Mouse (Mus musculus) ovary, postnatal 14 days (tissue): ENCODE results near the gene Capn5.
"Not testable (repeated sequence)": the region's sequence is repeated elsewhere in the genome, so short reads cannot be mapped to it uniquely, and the experiment has no call there.

ENCODE experiments used
- DNase-seq: peaks from one replicate; pipeline ENCODE4 v3.0.0; 2022; ENCODE audit warnings: low spot score

Capn5 gene

DNA sequence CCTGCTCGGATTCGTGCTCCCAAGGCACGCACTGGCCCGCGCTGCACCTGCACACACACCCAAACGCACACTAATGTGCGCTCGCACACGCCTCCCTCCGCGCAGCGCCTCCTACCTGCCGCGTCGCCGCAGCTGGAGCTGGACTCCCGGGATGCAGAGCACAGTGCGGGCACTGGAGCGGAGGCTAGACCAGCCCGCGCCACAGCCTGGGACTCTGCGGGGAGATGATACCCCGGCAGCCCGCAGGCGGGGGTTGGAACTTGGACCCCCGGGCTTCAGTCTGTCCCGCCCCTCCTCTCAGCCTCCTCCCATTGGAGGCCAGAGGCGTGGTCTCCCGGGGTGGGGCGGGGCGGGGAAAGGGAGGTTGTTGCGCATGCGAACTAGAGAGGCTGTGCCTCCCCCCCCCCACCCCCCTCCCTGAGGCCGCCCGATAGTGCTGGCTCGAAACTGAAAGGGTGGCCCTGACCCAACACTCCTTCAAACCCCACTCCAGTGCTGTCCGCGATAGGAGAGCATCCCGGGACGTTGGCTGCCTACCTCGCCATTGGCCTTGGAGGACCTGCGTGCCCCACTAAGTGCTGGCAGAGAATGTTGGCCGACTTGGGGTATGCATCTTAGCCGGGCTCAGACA, at the start of gene Capn5:
Capn5 (minus strand) TSS at position 346 of the 631 bp plus-strand sequence.
- no peak for DNase-seq

DNA sequence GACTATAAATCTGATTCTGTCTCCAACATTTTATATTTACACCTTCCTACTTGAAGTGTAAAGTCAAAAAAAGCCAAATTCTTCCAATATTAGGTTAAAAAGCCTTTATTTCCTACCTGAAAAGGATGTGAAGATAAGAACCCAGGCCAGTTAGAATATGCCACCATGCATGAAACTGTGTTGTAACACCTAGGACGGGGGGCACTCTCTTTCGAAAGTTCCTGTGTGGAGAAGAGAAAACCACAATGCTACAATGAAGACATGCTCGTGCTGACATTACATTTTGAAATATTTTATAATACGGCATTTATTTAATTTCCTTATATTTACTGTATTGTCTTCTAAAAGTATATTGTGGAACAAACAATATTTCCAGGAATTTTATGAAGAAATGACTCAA, 45.7 kb upstream of the Capn5 start:
- no peak for DNase-seq

DNA sequence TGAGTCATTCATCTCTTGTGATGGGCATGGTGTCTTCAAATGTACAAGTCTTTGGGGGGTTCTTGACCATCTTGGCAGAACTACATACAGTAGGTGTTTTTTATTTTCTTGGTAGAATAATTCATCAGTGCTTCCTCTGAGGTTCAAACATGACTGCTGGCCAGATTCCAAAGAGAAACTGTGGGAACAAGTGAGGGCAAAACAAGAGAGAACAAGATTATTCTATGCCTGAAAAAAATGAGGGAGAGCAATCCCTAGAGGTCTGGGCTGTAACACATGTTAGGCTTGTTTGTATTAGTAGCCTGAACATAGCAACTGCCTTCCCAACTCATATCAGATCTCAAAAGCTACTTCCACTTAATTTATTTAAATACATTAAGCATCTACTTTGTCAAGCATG, 38.6 kb upstream of the Capn5 start:
- DNase-seq: no peak

DNA sequence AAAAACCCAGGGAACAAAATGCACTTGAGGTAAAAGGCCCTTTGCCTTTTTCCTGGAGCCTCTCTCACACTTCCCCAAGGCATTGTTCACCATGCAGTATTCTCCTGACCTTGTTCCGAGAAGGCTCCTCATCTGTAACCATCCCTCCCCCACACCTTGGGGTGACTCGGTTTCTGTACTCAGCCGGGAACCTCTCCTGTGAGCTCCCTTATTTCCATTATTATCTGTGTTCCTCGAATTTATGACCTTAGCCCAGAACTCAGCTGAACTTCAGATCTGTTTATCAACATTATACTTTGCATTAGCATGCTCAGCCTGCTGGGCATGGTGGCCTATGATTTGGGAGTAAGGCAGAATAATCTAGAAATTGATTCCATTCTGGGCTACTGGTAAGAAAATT, 24.9 kb upstream of the Capn5 start:
- no peak for DNase-seq

DNA sequence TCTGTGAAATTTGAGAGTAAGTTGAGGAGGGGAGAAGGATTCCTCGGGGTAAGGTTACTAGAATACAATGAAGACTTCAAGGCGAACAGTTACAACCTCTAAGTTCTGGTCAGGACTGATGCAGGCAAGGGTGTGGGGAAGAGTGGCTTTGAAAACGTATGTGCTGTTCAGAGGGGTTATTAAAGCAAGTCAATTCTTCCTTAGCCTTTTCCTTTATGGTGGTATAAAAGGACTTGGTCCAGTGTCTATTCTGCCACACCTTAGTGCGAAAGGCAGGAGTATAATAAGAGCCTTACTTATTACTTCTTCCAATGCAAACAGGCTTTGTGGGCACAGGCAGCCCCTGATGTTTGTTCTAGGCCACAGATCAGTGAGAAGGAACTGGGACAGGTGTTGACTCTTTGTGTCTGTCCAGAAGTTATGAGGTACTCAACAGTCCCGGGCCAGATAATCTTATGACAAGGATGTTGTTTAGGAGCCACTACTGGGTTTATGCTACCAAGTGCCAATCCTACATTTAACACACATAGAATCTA, 23.5 kb upstream of the Capn5 start:
- DNase-seq: no peak

DNA sequence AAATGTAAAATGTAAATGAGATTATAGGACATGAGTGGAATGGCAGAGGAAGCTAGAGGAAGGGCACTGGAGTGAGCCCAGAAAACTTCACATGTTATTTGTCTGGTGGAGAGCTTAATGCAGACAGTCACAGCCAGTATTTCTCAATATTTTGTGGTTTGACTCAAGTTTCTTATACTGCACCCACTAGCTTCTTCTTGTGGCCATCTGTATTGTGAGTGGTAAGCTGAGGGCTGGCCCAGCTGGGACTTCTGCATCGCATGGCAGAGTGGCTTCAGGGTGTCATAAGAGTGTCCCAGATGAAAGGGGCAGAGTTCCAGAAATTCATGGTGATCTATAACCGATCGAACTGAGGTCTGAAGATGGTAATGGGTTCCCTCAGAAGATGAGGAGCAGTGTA, 22.3 kb upstream of the Capn5 start:
- DNase-seq: no peak

DNA sequence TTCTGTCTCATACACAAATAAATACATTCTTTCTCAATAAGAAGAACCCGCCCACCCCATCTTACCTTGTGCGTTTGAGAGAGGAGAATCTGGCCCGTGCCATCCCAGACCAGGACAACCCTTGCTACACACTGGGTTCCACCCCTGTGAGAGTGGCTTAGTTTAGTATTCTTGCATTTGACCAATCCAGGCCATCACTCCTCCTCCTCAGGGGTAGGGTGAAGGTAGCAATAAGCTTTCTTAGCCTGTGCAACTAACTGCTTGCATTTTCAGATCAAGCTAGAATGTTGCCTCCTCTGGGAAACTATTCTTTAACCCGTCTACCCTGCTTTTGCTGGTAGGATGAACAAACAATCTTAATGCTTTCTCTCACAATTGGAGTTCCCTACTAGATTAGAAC, 21.3 kb upstream of the Capn5 start, which contains the start of gene B3gnt6:
B3gnt6 (minus strand) TSS at position 101 of the 400 bp plus-strand sequence.
- no peak for DNase-seq

DNA sequence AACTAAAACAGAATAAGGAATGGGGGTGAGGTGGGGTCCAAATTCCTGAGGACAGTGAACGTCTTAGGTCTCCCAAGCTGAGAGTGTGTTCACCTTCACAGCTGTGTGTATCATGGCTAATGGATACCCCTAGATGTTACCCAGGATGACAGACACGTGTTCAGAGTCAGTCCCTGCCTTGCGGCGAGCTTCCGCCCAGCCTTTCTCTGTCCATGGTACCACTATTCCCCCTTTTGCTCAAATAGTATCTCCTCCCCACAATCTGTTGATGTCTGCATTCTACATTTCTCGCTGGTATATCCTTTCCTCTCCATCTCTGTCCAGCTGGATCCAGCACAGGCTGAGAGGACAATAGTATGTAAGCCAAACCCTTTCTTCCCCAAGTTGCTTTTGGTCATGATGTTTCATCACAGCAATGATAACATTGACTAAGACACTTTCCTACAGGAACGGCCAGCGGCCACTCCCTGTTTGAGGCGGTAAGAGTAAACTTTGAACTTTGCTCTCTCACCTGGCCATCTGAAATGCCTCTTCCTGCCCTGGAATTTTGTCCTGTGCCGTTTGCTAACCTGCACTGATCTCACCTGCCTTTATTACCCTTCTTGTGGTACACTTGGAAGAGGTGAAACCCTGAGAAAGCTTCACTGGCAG, 17.2 kb upstream of the Capn5 start:
- DNase-seq: no peak

DNA sequence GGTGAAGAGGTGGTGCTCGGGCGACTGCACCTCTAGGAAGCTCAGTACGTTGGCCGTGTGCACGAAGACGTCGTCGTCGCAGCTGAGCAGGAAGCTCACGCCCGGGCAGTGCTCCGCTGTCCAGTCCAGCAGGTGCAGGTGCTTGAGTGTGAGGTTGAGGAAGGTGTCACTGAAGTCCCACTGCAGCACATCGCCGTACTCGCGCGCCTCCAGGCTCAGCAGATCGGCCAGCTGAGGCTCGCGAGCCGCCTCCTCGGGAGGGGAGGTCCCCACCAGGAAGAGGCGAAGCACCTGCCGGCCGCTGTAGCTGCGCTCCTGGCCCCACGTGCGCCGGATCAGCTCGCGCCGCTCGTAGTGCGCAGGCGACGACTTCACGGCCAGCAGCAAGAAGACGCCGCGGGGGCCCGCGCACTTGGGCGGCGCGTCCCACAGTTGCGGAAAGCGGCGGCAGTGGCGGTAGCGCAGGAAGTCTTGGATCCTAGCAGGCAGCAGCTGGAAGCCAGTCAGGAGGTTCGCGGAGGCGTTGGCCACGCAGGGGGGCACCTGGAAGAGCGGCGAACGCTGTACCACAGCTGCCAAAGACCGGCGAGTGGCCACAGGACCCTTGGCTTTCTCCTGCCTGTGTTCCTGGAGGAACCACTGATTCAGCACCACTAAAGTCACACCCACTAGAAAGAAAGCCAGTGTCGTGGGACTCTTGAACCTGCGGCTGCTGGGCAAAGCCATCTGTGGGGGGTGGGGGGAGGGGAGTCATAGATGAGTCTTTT, 16.1 kb upstream of the Capn5 start:
- DNase-seq: no peak

DNA sequence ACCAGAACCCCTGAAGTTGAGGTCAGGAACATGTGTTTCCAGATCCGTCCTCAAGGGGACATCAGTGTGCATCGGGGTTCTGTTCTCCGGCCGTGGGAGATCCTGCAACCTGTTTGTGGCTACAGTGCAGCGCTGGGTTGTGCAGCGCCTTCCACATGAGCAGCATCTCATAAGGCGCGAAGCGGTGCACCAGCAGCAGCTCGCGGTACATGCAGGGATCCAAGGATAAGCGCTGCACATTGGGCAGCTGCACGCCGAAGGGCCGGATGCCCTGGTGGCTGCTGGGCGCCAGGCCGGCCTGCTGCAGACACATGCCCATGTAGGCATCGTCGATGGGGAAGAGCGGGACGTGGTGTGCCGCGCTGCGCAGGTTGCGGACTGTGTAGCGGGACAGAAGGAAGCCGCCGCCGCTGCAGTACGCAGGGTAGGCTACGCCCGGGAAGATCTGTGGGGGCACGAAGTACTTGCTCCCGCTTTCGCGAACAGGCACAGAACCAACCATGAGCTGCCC, 15.5 kb upstream of the Capn5 start:
- DNase-seq: no peak

DNA sequence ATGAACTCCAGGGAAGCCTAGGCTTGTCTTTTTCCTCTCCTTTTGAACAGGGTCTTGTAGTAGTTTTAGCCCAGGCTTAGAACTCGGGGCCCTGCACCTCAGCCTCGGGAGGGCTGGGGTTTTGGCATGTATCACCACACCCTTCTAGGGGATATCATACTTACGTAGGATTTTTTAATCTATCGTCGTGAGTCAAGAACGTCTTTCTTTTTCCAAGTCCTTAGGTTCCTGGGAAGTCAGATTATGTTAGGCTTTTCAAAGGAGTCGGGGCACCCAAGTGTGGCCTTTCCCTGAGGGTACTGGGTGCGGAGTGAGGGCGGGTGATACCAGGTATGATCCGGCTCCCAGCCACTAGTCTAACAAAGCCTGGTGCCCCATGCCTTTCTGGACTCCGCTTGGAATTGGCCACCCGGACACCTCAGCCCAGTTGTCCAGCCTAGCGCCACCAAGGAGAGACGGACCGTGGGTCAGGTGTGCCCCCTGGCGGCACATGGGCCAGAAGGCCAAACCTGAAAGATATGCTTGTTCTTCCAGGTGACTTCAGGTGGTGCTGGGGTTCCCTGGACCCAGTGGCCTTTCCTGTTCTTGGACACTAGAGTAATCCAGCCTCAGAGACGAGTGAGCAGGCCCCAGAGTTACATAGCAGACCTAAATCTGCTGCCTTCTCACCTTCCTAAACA, 13.6 kb upstream of the Capn5 start:
- no peak for DNase-seq

DNA sequence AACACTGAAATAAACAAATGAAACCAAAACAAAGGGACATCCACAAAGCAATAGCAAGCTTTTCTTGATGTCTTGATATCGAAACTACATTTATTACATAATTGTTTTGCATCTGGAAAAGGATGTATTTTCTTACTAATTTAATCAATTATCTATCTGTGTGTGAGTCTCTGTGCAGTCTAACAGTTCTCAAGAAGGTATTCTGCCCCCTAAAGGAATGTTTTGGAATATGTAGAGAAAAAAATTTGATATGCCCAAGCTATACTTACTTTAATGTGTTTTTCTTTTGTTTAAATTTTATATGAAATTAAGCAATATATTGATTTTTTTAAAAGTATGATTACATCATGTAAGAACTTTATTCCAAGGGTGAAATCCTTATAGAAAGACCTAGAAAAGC, 12.5 kb upstream of the Capn5 start:
- no peak for DNase-seq

DNA sequence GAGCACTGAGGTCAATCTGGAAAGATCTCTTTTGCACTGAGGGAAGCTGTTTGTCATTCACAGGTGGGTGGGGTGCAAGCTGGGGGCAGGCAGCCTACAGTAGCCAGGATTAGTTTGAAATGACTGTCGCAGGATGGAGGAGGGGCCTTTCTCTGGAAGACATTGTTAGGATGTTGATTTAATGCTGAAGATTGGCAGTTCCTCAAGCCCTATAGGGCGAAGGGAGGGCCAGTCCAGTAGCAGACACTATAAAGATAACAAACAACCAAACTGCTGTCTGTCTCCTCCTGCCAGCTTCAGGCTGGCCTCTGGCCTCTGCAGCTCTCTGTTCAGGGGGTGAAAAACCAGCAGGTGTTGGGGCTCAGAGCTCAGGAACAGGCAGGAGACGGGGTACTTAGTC, 11.7 kb upstream of the Capn5 start:
- DNase-seq: no peak

DNA sequence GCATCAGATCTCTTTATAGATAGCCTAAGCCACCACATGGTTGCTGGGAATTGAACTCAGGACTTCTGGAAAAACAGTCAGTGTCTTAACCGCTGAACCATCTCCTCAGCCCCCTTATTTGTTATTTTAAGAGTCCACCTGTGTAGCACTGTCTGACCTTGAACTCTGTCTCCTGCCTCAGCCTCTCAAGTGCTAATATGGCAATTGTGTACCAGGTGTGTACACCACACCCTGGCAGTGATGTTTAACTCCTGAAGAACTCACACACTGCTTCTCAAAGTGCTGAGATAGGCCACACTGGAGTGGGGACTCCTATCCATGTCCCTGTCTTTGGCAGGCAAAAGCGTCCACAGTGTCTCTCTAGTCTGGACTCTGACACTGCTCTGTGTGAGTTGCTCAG, 10.6 kb upstream of the Capn5 start:
- no peak for DNase-seq

DNA sequence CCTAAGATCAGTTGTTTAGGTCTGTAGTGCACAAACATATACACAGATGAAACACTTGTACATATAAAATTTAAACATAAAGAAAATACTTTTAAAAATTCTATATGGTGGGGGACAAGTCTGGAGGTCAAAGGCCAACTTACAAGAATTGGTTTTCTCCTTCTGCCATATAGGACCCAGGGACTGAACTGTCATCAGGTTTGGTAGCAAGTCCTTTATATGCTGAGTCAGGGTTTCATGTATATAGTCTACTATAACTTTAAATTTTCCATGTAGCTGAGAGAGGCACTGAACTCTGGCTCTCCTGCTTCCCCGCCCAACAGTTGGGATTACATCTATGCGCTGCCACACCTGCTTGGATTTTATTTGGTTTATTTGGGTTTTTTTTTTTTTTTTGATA, 10.2 kb upstream of the Capn5 start:
- no peak for DNase-seq

DNA sequence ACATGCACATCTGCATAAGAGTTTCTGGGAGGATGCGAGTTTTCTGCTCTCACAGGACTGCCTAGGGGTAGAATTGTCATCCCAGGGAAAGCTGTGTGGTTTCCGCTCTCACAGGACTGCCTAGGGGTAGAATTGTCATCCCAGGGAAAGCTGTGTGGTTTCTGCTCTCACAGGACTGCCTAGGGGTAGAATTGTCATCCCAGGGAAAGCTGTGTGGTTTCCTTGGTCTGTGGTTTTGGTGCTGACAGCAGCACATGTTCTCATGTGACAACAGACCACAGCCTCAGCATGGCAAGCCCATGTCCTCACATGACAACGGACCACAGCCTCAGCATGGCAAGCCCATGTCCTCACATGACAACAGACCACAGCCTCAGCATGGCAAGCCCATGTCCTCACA, 9.3 kb upstream of the Capn5 start:
- DNase-seq: not testable (repeated sequence)

DNA sequence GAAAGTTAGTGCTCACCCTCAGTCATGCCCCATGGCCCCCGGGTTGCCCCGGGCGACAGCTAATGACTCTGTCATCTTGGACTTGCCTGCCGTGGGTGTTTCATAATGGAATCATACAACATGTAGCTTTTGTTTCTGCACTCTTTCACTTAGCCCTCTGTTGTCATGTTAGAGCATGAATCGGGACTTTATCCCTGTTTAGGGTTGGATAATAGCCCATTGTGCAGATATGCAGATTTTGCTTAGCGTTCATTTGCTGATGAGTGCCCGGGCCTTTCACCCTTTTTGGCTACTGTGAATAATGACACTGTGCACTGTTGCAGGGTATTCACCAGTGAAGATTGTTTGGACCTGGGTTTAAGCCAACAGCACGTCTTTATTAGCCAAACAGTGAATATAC, 8.6 kb upstream of the Capn5 start:
- DNase-seq: no peak

DNA sequence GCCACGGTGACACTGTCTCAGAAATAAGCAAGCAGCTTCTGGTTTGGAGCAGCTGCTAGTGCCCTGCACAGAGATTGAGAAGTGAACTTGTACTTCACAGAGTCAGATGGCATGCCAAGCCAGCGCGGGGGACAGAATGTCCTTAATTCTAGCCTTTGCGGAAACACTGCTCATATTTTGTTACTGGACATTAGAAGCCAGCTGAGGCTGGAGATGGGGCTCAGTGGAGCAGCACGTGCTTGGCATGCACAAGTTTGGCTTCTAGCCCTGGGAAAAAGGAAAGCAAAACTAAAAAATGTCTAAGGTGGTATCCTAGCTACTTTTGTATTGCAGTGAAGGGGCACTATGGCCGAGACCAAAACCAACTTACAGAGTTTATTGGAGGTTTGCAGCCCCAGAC, 7.3 kb upstream of the Capn5 start:
- DNase-seq: no peak

DNA sequence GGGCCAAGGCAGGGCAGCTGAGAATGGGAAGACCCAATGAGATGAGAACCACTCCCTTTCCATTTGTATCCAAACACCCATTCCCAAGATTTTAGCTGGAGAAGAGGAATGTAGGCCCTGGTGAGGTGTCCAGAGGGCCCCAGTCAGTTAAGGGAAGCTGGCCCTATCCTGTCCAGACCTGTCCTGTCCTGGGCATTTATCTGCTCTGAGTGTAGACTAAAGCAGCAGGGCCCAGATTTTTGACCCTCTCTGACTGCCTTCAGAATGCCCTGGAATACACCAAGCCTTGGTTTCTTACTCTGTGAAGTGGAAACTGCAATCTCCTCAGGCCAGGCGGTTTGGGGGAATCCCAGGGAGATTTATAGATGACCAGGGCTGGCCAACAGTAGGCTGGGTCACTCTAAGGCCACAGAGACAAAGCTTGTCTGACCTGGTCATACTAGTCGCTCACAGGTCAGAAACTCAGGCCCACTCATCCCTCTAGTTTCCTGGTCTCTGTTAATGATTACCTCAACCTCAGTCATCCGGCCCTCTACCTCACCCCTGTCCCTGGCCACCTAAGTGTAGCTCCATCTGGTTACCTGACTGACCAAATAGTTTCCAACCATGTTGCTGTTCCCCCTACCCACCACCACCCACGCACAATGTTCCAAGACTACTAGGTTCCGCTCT, 622 bp upstream of the Capn5 start:
- DNase-seq: no peak

DNA sequence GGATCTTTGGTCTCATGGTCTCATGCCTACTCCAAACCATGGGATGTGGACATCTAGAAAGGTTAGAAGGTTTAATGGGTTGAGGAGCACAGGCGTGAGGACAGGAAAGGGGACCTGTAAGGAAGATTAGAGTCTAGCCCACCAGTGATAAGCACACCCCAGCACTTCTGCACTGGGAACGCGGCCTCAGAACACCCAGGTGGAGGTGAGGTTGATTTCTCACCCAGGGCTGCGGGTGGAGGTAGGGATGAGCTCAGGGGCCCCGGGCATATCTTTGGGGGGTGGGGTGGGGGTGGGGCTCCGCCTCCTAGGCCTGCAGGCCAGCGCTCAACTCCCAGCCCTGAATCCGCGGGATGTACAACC, 527 bp downstream of the Capn5 start:
- no peak for DNase-seq

DNA sequence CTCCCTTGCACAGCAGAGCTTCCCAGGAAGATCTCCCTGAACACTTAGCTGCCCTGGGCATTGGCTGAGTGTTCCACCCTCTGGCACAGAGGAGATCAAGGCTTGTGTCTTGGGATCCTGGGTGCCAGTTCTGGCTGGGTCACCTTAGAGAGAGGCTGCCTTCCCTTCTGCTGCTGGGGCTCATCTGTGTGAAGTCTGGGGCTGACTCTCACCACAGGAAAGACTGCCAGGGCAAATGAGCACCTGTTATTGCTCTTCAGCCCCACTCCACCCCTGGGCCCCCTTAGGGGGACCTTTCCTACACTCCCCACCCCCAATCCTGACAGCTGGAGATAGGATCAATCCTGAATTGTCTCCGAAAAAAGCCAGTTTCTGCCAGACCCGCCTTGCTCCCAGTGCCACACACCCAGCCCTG, 996 bp downstream of the Capn5 start:
- no peak for DNase-seq
